Mouse (Mus musculus): ENCODE data around the gene Nek9.

Nek9 gene

GRCm38 (mm10) chr12:85264940-85265339, 74.2 kb downstream of the Nek9 start:
- peak; percentile 85 for DNase-seq (ENCODE audit: low read depth, low spot score)

- no peak for DNase-seq (ENCODE audit: low read depth, low spot score)
Measured at GRCm38 (mm10) chr12:85264531-85264930, 74.6 kb downstream of the Nek9 start.

GRCm38 (mm10) chr12:85263190-85263589, 76.0 kb downstream of the Nek9 start:
- DNase-seq (ENCODE audit: low read depth, low spot score), result no peak

- peak; percentile 87 for DNase-seq (ENCODE audit: low read depth, low spot score)
Measured at GRCm38 (mm10) chr12:85262489-85262888, 76.7 kb downstream of the Nek9 start.

- no peak for DNase-seq (ENCODE audit: low read depth, low spot score)
Measured at GRCm38 (mm10) chr12:85257008-85257639, 82.0 kb downstream of the Nek9 start.

GRCm38 (mm10) chr12:85256074-85256751, 82.9 kb downstream of the Nek9 start:
- no peak for DNase-seq (ENCODE audit: low read depth, low spot score)

GRCm38 (mm10) chr12:85252083-85252482, 87.1 kb downstream of the Nek9 start:
- DNase-seq (ENCODE audit: low read depth, low spot score), result no peak
